Comparison of ENCODE assay signal across 8 mouse cellular contexts in the genomic region with DNA sequence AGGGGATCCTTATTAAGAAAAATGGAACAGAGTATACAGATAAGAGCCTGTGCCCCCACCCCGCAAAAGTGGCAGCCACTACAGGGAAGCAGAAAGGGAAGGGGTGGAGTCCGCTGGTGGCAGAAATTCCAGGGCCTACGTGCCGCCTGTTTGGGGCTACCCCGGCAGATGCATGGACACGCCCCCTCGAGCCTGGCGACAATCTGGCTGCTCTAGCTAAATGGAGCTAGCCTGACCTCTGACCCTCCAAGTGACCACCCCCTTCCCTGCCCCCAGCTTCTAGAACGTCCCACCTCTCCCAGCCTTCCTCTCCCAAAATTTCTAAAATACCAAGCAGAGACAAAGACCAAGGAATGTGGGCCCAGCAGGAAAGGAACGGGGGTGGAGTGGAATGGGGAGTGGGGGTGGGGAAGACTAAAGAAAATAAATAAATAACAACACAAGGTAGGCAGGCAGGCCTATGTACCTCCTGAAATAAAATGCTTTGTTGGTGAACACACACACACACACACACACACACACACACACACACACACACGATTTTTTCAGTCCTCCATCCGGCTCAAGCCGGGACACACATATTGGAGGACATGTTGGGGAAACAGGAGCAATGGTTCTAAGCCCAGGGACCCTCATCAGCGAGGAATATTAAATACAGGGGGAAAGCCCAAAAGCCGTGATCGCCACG. TPM values are rescaled to one million over a fixed set of nuclear protein-coding genes. Genes with fewer than 3 reads are reported as not detected.
A peak's percentile ranks its signal among the peaks of the same experiment; 100 is the strongest.
DNase-seq lines count a peak whose midpoint lies in the region; ATAC-seq and TF ChIP-seq lines count a peak whose summit lies in the region.

No protein-coding gene starts in this region.

- no peaks in the 10 kb centered on the region for H3K9me3 ChIP-seq in embryonic facial prominence, embryonic 10.5 days
- H3K9me3 ChIP-seq in limb, embryonic 13.5 days = no peaks in the 10 kb centered on the region
- H3K9me3 ChIP-seq in stomach, embryonic 15.5 days = no peaks in the 10 kb centered on the region

- DNase-seq in adrenal gland, postnatal 10 days = peak; percentile 16
- no peak for DNase-seq in adrenal gland, adult 18-20 months (ENCODE audit: low spot score in 2 of 2)
- peak; percentile 91 for DNase-seq in embryonic facial prominence, embryonic 10.5 days (ENCODE audit: low spot score)
- peak; percentile 12 for DNase-seq in heart, postnatal 25 days (ENCODE audit: low spot score)
- no peak for DNase-seq in thymus, postnatal 14 days
- DNase-seq in left cerebral cortex, adult 2 months (ENCODE audit: extremely low spot score in 1 of 2, low spot score in 2 of 2) = no peak

- H3K9ac ChIP-seq in limb, embryonic 13.5 days = no peak overlapping the region
- H3K9ac ChIP-seq in stomach, embryonic 15.5 days = no peak overlapping the region

- intact Hi-C loops in heart, postnatal 25 days (cut with DNase I) = no loop called here
- intact Hi-C loops in left cerebral cortex, adult 2 months (cut with DNase I) = no loop called here

- no peak for TF ChIP-seq CTCF in left cerebral cortex, adult 2 months (IDR thresholded peaks at IDR 0.05)

- 6% methylated on average over 17 of the region's 17 CpGs for WGBS in embryonic facial prominence, embryonic 10.5 days
- WGBS in limb, embryonic 13.5 days = 14% methylated on average over 17 of the region's 17 CpGs
- WGBS in stomach, embryonic 15.5 days = 22% methylated on average over 17 of the region's 17 CpGs

- ATAC-seq in limb, embryonic 13.5 days (ENCODE audit: low FRiP score, low read depth) = peak; percentile 26; the same call in 1 of the 2 replicates
- 0 out of 2 replicates have a peak, but pooled peaks have one; percentile 56 for ATAC-seq in stomach, embryonic 15.5 days (ENCODE audit: insufficient read depth, low FRiP score, low read depth)

- peak overlapping the region; percentile 38 for H3K4me3 ChIP-seq in embryonic facial prominence, embryonic 10.5 days
- no peak overlapping the region for H3K4me3 ChIP-seq in limb, embryonic 13.5 days
- no peak overlapping the region for H3K4me3 ChIP-seq in stomach, embryonic 15.5 days (replicated peaks)
- no peak overlapping the region for H3K4me3 ChIP-seq in left cerebral cortex, adult 2 months

- peaks cover 21% of the 10 kb centered on the region for H3K36me3 ChIP-seq in embryonic facial prominence, embryonic 10.5 days (replicated peaks)
- H3K36me3 ChIP-seq in limb, embryonic 13.5 days = no peaks in the 10 kb centered on the region
- H3K36me3 ChIP-seq in stomach, embryonic 15.5 days = no peaks in the 10 kb centered on the region

- H3K4me2 ChIP-seq in limb, embryonic 13.5 days (replicated peaks) = peak overlapping the region; percentile 45
- peak overlapping the region; percentile 20; the same call in 1 of the 2 replicates for H3K4me2 ChIP-seq in stomach, embryonic 15.5 days

- peaks cover 86% of the 10 kb centered on the region for H3K4me1 ChIP-seq in embryonic facial prominence, embryonic 10.5 days
- peaks cover 44% of the 10 kb centered on the region for H3K4me1 ChIP-seq in limb, embryonic 13.5 days
- peaks cover 33% of the 10 kb centered on the region for H3K4me1 ChIP-seq in stomach, embryonic 15.5 days

- H3K27me3 ChIP-seq in embryonic facial prominence, embryonic 10.5 days (replicated peaks; ENCODE audit: low read depth, poor library complexity, severe bottlenecking) = no peaks in the 10 kb centered on the region
- H3K27me3 ChIP-seq in limb, embryonic 13.5 days = no peaks in the 10 kb centered on the region
- H3K27me3 ChIP-seq in stomach, embryonic 15.5 days (replicated peaks) = no peaks in the 10 kb centered on the region

- peak overlapping the region; percentile 87 for H3K27ac ChIP-seq in embryonic facial prominence, embryonic 10.5 days (replicated peaks)
- H3K27ac ChIP-seq in limb, embryonic 13.5 days = peak overlapping the region; percentile 34; the same call in 1 of the 2 replicates
- 0 out of 2 replicates have a peak overlapping the region, but pooled peaks have one; percentile 12 for H3K27ac ChIP-seq in stomach, embryonic 15.5 days
- H3K27ac ChIP-seq in left cerebral cortex, adult 2 months = no peak overlapping the region

RNA-seq across cellular contexts. Expression of a gene that starts 12.6 kb away (rescaled TPM):
- total RNA-seq in adrenal gland, postnatal 10 days (2021) = not detected
- total RNA-seq in adrenal gland, adult 18-20 months (2021) = not detected
- polyA plus RNA-seq in embryonic facial prominence, embryonic 10.5 days (2016; fragmentation: Nextera tagmentation; extraction: Ambion mirVana) = 1.0 and 1.2 TPM in 2 replicates
- total RNA-seq in heart, postnatal 25 days (2021) = not detected
- 0.37 and 0.42 TPM in 2 replicates for polyA plus RNA-seq in limb, embryonic 13.5 days (2015; fragmentation: Nextera tagmentation; extraction: Ambion mirVana)
- polyA plus RNA-seq in stomach, embryonic 15.5 days (2015; fragmentation: Nextera tagmentation; extraction: Ambion mirVana) = 0.19 and 0.64 TPM in 2 replicates
- total RNA-seq in left cerebral cortex, adult 2 months (2021) = not detected

RNA-seq across cellular contexts. Expression of a gene that starts 23.4 kb away (rescaled TPM):
- total RNA-seq in adrenal gland, postnatal 10 days (2021) = under 1 TPM in 1 of 2 experiments, not detected in 1; 0.09 TPM
- total RNA-seq in adrenal gland, adult 18-20 months (2021) = not detected
- polyA plus RNA-seq in embryonic facial prominence, embryonic 10.5 days (2016; fragmentation: Nextera tagmentation; extraction: Ambion mirVana) = 0.10 TPM in 1 of 2 replicates, not detected in the other
- total RNA-seq in heart, postnatal 25 days (2021) = not detected
- polyA plus RNA-seq in limb, embryonic 13.5 days (2015; fragmentation: Nextera tagmentation; extraction: Ambion mirVana) = not detected in 2 replicates
- 0.04 TPM in 1 of 2 replicates, not detected in the other for polyA plus RNA-seq in stomach, embryonic 15.5 days (2015; fragmentation: Nextera tagmentation; extraction: Ambion mirVana)
- not detected for total RNA-seq in left cerebral cortex, adult 2 months (2021)

RNA-seq across cellular contexts. Expression of a gene that starts 36.0 kb away (rescaled TPM):
- under 1 TPM in 1 of 2 experiments, not detected in 1; 0.09 TPM for total RNA-seq in adrenal gland, postnatal 10 days (2021)
- total RNA-seq in adrenal gland, adult 18-20 months (2021) = not detected
- 7.8 and 9.4 TPM in 2 replicates for polyA plus RNA-seq in embryonic facial prominence, embryonic 10.5 days (2016; fragmentation: Nextera tagmentation; extraction: Ambion mirVana)
- not detected for total RNA-seq in heart, postnatal 25 days (2021)
- polyA plus RNA-seq in limb, embryonic 13.5 days (2015; fragmentation: Nextera tagmentation; extraction: Ambion mirVana) = 0.62 and 0.91 TPM in 2 replicates
- 2.0 and 2.2 TPM in 2 replicates for polyA plus RNA-seq in stomach, embryonic 15.5 days (2015; fragmentation: Nextera tagmentation; extraction: Ambion mirVana)
- under 1 TPM; 0.72 to 0.84 TPM for total RNA-seq in left cerebral cortex, adult 2 months (2021)

Comparison
In these comparisons a context has a peak if more than half of its experiments do, and no peak if none do; other contexts are left out.
1. DNase-seq: peak in adrenal gland, postnatal 10 days (single experiment), embryonic facial prominence, embryonic 10.5 days (single experiment) and heart, postnatal 25 days (single experiment); none in adrenal gland, adult 18-20 months (0 of 2), thymus, postnatal 14 days (single experiment) and left cerebral cortex, adult 2 months (0 of 2).